Mouse (Mus musculus) kidney, embryonic 16.5 days (tissue): ENCODE measurements around the gene Acat3. TPM values are rescaled to one million over a fixed set of nuclear protein-coding genes. Genes with fewer than 3 reads are reported as not detected.
A peak's percentile ranks its signal among the peaks of the same experiment; 100 is the strongest.
"Not testable (repeated sequence)": the region's sequence is repeated elsewhere in the genome, so short reads cannot be mapped to it uniquely, and the experiment has no call there.

Experiments used
- ATAC-seq: fragments of 200-750 bp; cut with Nextera tagmentation; 2 replicates; pipeline ENCODE4 v1.8.0; 2017; ENCODE audit warnings: moderate TSS enrichment; ENCODE audit not compliant: low FRiP score, low TSS enrichment
- H3K27ac ChIP-seq: fragments of 300-500 bp; sonication (generic); 2 replicates; pipeline ENCODE4 v1.5.1; 2014; ENCODE audit warnings: low read length
- H3K27me3 ChIP-seq: fragments of 300-500 bp; sonication (generic); 2 replicates; pipeline ENCODE4 v1.6.1; 2014; ENCODE audit warnings: low read length, control low read depth, mixed read lengths; ENCODE audit not compliant: insufficient read depth
- H3K36me3 ChIP-seq: fragments of 300-500 bp; sonication (generic); 2 replicates; pipeline ENCODE4 v1.6.1; 2014; ENCODE audit warnings: low read length, control low read depth, mixed read lengths; ENCODE audit not compliant: insufficient read depth
- H3K4me1 ChIP-seq: fragments of 300-500 bp; sonication (generic); 2 replicates; pipeline ENCODE4 v1.6.1; 2014; ENCODE audit warnings: low read length, control low read depth, mixed read lengths; ENCODE audit not compliant: insufficient read depth
- H3K4me2 ChIP-seq: fragments of 300-500 bp; sonication (generic); replicated peaks from 2 replicates; pipeline ENCODE4 v1.6.1; 2014; ENCODE audit warnings: low read depth, low read length
- H3K4me3 ChIP-seq: fragments of 300-500 bp; sonication (generic); 2 replicates; pipeline ENCODE4 v1.5.1; 2014; ENCODE audit warnings: mild to moderate bottlenecking, low read length
- H3K9ac ChIP-seq: fragments of 300-500 bp; sonication (generic); replicated peaks from 2 replicates; pipeline ENCODE4 v1.6.1; 2014; ENCODE audit warnings: low read length
- H3K9me3 ChIP-seq: fragments of 300-500 bp; sonication (generic); 2 replicates; pipeline ENCODE4 v1.6.1; 2016; ENCODE audit warnings: low read length, control low read depth
- WGBS: fragments of 180-500 bp; shearing (Covaris S2); extraction: QIAGEN DNeasy Blood & Tissue Kit; methylation state at CpG from one replicate; pipeline ENCODE4 v1.1.7; 2014; 5-methylcytosine and 5-hydroxymethylcytosine counted together
- polyA plus RNA-seq: library from polyadenylated mRNA; unstranded; fragments of >200 nt; fragmentation: Nextera tagmentation; extraction: Ambion mirVana; gene quantifications from 2 replicates; pipeline ENCODE4 v1.2.1, GENCODE M21; 2015

Acat3 gene
- polyA plus RNA-seq: 4.7 and 5.0 TPM in 2 replicates

- H3K4me1 ChIP-seq: peaks cover 7% of the 10 kb centered on the region; the same call in 1 of the 2 replicates
- no peaks in the 10 kb centered on the region for H3K9me3 ChIP-seq
- H3K27ac ChIP-seq: no peak within 1 kb of the TSS
- peak within 1 kb of the TSS; percentile 51 for H3K9ac ChIP-seq
- peaks cover 17% of the 10 kb centered on the region for H3K36me3 ChIP-seq
- H3K27me3 ChIP-seq: no peaks in the 10 kb centered on the region
- peak within 1 kb of the TSS; percentile 65 for H3K4me2 ChIP-seq
- peak; percentile 81 for ATAC-seq
- 8% methylated on average over 27 of the region's 27 CpGs for WGBS
- peak within 1 kb of the TSS; percentile 40 for H3K4me3 ChIP-seq
Observed at GRCm38 (mm10) chr17:12940151-12940805, at the start of gene Acat3. TSS of gene Acat3 (minus strand) at chr17:12940600.

DNA sequence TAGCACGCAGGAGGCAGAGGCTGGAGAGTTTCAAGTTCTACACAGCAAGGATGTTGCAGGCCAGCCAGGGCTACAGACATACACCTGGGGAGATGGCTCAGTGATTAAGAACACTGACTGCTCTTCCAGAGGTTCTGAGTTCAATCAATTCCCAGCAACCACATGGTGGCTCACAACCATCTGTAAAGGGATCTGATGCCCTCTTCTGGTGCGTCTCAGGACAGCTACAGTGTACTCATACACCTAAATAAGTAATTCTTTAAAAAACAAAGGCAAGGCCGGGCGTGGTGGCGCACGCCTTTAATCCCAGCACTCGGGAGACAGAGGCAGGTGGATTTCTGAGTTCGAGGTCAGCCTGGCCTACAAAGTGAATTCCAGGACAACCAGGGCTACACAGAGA is 47.7 kb upstream of the Acat3 start:
- H3K4me2 ChIP-seq, H3K4me3 ChIP-seq, H3K27me3 ChIP-seq, H3K4me1 ChIP-seq, H3K9ac ChIP-seq, ATAC-seq, H3K9me3 ChIP-seq, H3K27ac ChIP-seq: not testable (repeated sequence)
- peaks cover 21% of the 10 kb centered on the region for H3K36me3 ChIP-seq
- WGBS: 98% methylated on average over 8 of the region's 8 CpGs

DNA sequence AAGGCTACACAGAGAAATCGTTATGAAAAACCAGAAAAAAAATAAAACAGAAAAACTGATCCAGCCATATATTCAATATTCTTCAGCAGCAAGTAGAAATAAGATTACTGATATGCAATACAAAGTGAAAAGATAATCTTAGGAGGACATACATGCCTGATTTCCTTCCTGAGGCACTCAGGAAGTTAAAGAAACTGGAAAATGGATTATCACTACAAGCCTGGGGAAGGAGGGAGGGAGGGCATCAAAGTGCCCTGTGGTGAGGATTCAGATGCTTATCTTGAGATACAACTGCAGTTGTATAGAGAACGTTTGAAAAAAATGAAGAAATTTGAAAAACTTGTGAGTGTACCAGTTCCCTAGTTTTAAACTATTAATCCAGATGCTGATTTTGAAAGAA is 43.6 kb upstream of the Acat3 start:
- 70% methylated on average over 2 of the region's 2 CpGs for WGBS
- no peaks in the 10 kb centered on the region for H3K27me3 ChIP-seq
- H3K4me1 ChIP-seq: no peaks in the 10 kb centered on the region
- H3K9ac ChIP-seq: no peak overlapping the region
- peaks cover 51% of the 10 kb centered on the region for H3K36me3 ChIP-seq
- H3K9me3 ChIP-seq: no peaks in the 10 kb centered on the region
- no peak overlapping the region for H3K4me2 ChIP-seq
- no peak overlapping the region for H3K27ac ChIP-seq
- no peak overlapping the region for H3K4me3 ChIP-seq
- ATAC-seq: no peak

DNA sequence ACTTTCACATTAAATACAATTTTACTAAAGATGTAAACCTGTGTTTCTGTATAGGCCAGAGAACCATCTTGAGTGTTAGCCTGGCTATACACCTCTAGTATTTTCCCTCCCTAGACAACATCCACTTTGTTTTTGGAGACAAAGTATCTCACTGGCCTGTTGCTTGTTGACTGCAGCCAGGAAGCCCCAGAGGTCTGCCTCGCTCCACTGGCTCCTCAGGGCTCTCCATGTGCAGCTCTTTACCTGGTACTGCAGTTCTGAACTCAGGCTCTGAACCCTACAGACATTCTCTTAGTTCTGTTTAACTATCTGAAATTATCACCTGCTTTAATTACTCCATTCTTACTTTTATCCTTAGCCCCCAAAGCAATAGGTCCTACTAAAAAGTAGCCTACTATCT is 38.1 kb upstream of the Acat3 start:
- ATAC-seq: no peak
- H3K9me3 ChIP-seq: no peaks in the 10 kb centered on the region
- WGBS: 92% methylated on average over 1 of the region's 1 CpGs
- no peaks in the 10 kb centered on the region for H3K27me3 ChIP-seq
- H3K4me1 ChIP-seq: no peaks in the 10 kb centered on the region
- H3K4me3 ChIP-seq: no peak overlapping the region
- H3K9ac ChIP-seq: no peak overlapping the region
- H3K4me2 ChIP-seq: no peak overlapping the region
- H3K27ac ChIP-seq: no peak overlapping the region
- H3K36me3 ChIP-seq: peaks cover 62% of the 10 kb centered on the region

- Histone ChIP-seq H3K9me3 (no peaks in the 10 kb centered on the region), H3K4me3 (no peak overlapping the region), H3K4me2 (no peak overlapping the region), H3K27ac (no peak overlapping the region), H3K27me3 (no peaks in the 10 kb centered on the region), H3K4me1 (no peaks in the 10 kb centered on the region), H3K9ac (no peak overlapping the region), H3K36me3 (peaks cover 38% of the 10 kb centered on the region)
- WGBS: 84% methylated on average over 2 of the region's 2 CpGs
- no peak for ATAC-seq
Observed at GRCm38 (mm10) chr17:12973851-12974250, 33.5 kb upstream of the Acat3 start.

DNA sequence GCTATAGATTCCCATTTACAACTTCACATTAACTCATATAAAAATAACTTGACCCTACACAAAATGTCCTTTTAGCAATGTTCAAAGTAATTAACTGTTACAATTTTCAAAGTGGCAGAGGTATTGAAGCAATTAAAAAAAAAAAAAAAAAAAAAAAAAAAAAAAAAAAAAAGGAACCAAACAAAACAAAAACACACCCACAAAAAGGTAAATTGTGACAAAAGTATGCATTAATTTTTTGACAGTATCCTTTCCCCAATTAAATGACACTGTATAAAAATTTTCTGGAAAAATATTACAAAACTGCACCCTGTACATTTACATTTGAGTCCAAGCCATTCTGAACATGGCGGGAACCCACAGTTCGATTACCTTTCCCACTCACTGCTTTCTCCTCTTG is 26.8 kb upstream of the Acat3 start:
- no peak overlapping the region for H3K27ac ChIP-seq
- no peaks in the 10 kb centered on the region for H3K27me3 ChIP-seq
- H3K9ac ChIP-seq: no peak overlapping the region
- no peak overlapping the region for H3K4me2 ChIP-seq
- no peaks in the 10 kb centered on the region for H3K9me3 ChIP-seq
- 92% methylated on average over 2 of the region's 2 CpGs for WGBS
- no peaks in the 10 kb centered on the region for H3K4me1 ChIP-seq
- ATAC-seq: no peak
- peaks cover 22% of the 10 kb centered on the region for H3K36me3 ChIP-seq
- no peak overlapping the region for H3K4me3 ChIP-seq

DNA sequence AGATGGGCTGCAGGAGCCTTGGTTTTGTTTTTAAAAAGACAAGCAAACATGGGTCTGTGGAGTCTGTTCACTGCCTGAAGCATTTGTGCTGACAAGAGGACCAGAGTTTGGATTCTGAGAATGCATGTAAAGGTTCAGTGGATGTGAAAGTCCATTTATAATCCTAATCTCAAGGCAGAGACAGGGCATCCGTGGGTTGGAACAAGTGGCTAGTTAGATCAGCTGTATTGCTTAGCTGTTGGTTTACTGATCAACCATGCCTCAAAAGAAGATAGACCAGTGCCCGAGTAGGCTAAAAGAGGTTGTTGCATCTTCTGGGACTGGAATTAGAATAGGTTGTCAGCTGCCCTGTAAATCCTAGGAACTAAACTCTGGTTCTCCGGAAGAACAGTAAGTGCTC is 23.1 kb upstream of the Acat3 start:
- Histone ChIP-seq H3K4me1 (peaks cover 7% of the 10 kb centered on the region), H3K36me3 (peaks cover 16% of the 10 kb centered on the region), H3K27me3 (no peaks in the 10 kb centered on the region), H3K9ac (no peak overlapping the region), H3K27ac (no peak overlapping the region), H3K4me2 (no peak overlapping the region), H3K9me3 (no peaks in the 10 kb centered on the region), H3K4me3 (no peak overlapping the region)
- no peak for ATAC-seq
- 70% methylated on average over 3 of the region's 3 CpGs for WGBS

DNA sequence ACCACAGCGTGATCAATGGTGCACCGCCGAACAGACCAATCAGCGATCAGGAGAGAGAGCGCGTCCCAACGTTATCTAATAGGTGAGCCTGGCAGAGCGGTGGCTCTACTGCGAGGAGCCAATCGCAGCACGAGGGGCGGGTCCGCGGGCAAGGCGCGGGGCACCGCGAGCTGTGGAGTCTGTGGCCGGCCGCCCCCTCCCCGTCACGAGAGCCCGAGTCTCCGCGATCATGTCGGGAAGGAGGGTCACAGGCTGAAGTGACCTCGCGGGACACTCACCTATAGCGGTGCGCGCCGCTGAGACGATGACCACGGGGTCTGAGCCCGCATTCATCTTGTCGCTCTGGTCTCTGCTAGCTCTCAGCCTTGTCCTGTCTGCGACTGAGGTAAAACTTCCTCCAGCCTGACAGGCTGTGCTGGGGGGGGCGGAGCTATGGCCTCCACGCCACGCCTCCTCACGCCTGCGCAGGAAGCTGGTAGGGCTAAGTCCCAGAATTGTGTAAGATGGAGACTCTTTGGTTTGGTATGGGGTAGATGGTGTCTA is 20.0 kb upstream of the Acat3 start, which contains the start of gene Acat2:
Acat2 (minus strand) TSS at position 417 of the 543 bp plus-strand sequence.
- ATAC-seq: peak; percentile 98

GRCm38 (mm10) chr17:12959377-12959776 is 19.0 kb upstream of the Acat3 start:
- not testable (repeated sequence) for ATAC-seq, H3K27me3 ChIP-seq, H3K4me3 ChIP-seq, H3K27ac ChIP-seq, H3K9ac ChIP-seq, H3K4me1 ChIP-seq, H3K9me3 ChIP-seq
- 20% methylated on average over 1 of the region's 2 CpGs for WGBS
- Histone ChIP-seq H3K36me3 (peaks cover 11% of the 10 kb centered on the region; the same call in 1 of the 2 replicates), H3K4me2 (peak overlapping the region; percentile 33; the same call in 1 of the 2 replicates)

More for the DNA sequence above, 20.0 kb upstream of the Acat3 start, which contains the start of gene Acat2:
- WGBS: 0% methylated on average over 41 of the region's 42 CpGs
- Histone ChIP-seq H3K36me3 (peaks cover 11% of the 10 kb centered on the region; the same call in 1 of the 2 replicates), H3K4me3 (peak within 1 kb of the TSS; percentile 77), H3K27me3 (no peaks in the 10 kb centered on the region), H3K9ac (peak within 1 kb of the TSS; percentile 75), H3K4me1 (peaks cover 7% of the 10 kb centered on the region), H3K9me3 (no peaks in the 10 kb centered on the region), H3K27ac (peak within 1 kb of the TSS; percentile 84), H3K4me2 (peak within 1 kb of the TSS; percentile 82)

DNA sequence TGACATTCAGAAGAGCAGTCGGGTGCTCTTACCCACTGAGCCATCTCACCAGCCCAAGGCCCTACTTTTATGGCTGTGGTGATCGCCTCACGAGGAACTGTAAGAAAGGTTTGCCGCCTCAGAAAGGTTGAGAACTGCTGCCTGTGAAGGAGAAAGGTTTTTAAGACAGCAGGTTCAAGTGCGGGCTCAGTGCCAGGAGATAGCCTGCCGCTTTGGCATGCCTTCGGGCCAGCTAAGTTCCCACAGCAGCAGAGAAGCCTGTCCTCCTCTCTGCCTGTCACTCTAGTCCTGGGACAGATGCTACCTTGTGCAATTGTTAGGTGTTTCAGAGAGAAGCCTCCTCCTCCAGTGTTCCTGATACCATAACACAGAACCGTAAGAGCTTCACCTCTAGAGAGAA is 16.3 kb upstream of the Acat3 start:
- Histone ChIP-seq H3K4me3 (no peak overlapping the region), H3K4me2 (no peak overlapping the region), H3K27me3 (no peaks in the 10 kb centered on the region), H3K36me3 (peaks cover 16% of the 10 kb centered on the region; the same call in 1 of the 2 replicates), H3K9me3 (no peaks in the 10 kb centered on the region), H3K9ac (no peak overlapping the region), H3K4me1 (peaks cover 7% of the 10 kb centered on the region), H3K27ac (no peak overlapping the region)
- no peak for ATAC-seq
- WGBS: 90% methylated on average over 8 of the region's 8 CpGs
